Mouse (Mus musculus): ENCODE measurements around the gene Gtpbp8. TPM values are rescaled to one million over a fixed set of nuclear protein-coding genes. Genes with fewer than 3 reads are reported as not detected.
A peak's percentile ranks its signal among the peaks of the same experiment; 100 is the strongest.

The Gtpbp8 gene
- polyA plus RNA-seq (2016; fragmentation: Nextera tagmentation; extraction: Ambion mirVana): 31.8 and 36.9 TPM in 2 replicates

- Histone ChIP-seq H3K9me3 (no peaks in the 10 kb centered on the region), H3K4me3 (peak within 1 kb of the TSS; percentile 78), H3K4me2 (replicated peaks) (peak within 1 kb of the TSS; percentile 65), H3K27ac (peak within 1 kb of the TSS; percentile 89), H3K4me1 (peaks cover 6% of the 10 kb centered on the region), H3K9ac (peak within 1 kb of the TSS; percentile 81), H3K36me3 (peaks cover 10% of the 10 kb centered on the region), H3K27me3 (replicated peaks) (no peaks in the 10 kb centered on the region)
- WGBS: under 1% methylated on average over 47 of the region's 47 CpGs
- peak; percentile 95 for ATAC-seq (ENCODE audit: low FRiP score, low read depth)
Measured at GRCm38 (mm10) chr16:44745866-44746562, at the start of gene Gtpbp8. TSS of gene Gtpbp8 (minus strand) at chr16:44746363.

GRCm38 (mm10) chr16:44794416-44794815, 48.3 kb upstream of the Gtpbp8 start:
- ATAC-seq (ENCODE audit: low FRiP score, low read depth): no peak
- Histone ChIP-seq H3K4me3 (no peak overlapping the region), H3K27ac (no peak overlapping the region), H3K4me2 (replicated peaks) (no peak overlapping the region), H3K27me3 (replicated peaks) (no peaks in the 10 kb centered on the region), H3K4me1 (no peaks in the 10 kb centered on the region), H3K9me3 (no peaks in the 10 kb centered on the region), H3K9ac (no peak overlapping the region), H3K36me3 (no peaks in the 10 kb centered on the region)

GRCm38 (mm10) chr16:44786934-44787333, 40.8 kb upstream of the Gtpbp8 start:
- no peak for ATAC-seq (ENCODE audit: low FRiP score, low read depth)
- Histone ChIP-seq H3K36me3 (no peaks in the 10 kb centered on the region), H3K27me3 (replicated peaks) (no peaks in the 10 kb centered on the region), H3K9me3 (no peaks in the 10 kb centered on the region), H3K9ac (no peak overlapping the region), H3K4me1 (no peaks in the 10 kb centered on the region), H3K27ac (no peak overlapping the region), H3K4me2 (replicated peaks) (no peak overlapping the region), H3K4me3 (no peak overlapping the region)
- WGBS: 90% methylated on average over 1 of the region's 1 CpGs

GRCm38 (mm10) chr16:44780751-44781150, 34.6 kb upstream of the Gtpbp8 start:
- no peaks in the 10 kb centered on the region for H3K4me1 ChIP-seq
- no peak overlapping the region for H3K9ac ChIP-seq
- no peaks in the 10 kb centered on the region for H3K9me3 ChIP-seq
- ATAC-seq (ENCODE audit: low FRiP score, low read depth): no peak
- H3K4me2 ChIP-seq (replicated peaks): no peak overlapping the region
- 66% methylated on average over 4 of the region's 4 CpGs for WGBS
- no peak overlapping the region for H3K4me3 ChIP-seq
- no peaks in the 10 kb centered on the region for H3K36me3 ChIP-seq
- no peak overlapping the region for H3K27ac ChIP-seq
- H3K27me3 ChIP-seq (replicated peaks): no peaks in the 10 kb centered on the region

- WGBS: 89% methylated on average over 5 of the region's 5 CpGs
- no peaks in the 10 kb centered on the region for H3K9me3 ChIP-seq
- no peak overlapping the region for H3K27ac ChIP-seq
- ATAC-seq (ENCODE audit: low FRiP score, low read depth): no peak
- no peak overlapping the region for H3K4me2 ChIP-seq (replicated peaks)
- no peak overlapping the region for H3K4me3 ChIP-seq
- no peaks in the 10 kb centered on the region for H3K36me3 ChIP-seq
- H3K27me3 ChIP-seq (replicated peaks): no peaks in the 10 kb centered on the region
- no peaks in the 10 kb centered on the region for H3K4me1 ChIP-seq
- H3K9ac ChIP-seq: no peak overlapping the region
Measured at GRCm38 (mm10) chr16:44779494-44779893, 33.3 kb upstream of the Gtpbp8 start.

GRCm38 (mm10) chr16:44778538-44779147, 32.5 kb upstream of the Gtpbp8 start:
- no peak for ATAC-seq (ENCODE audit: low FRiP score, low read depth)
- H3K27ac ChIP-seq: no peak overlapping the region
- no peak overlapping the region for H3K9ac ChIP-seq
- H3K4me1 ChIP-seq: no peaks in the 10 kb centered on the region
- H3K4me2 ChIP-seq (replicated peaks): no peak overlapping the region
- H3K27me3 ChIP-seq (replicated peaks): no peaks in the 10 kb centered on the region
- H3K4me3 ChIP-seq: no peak overlapping the region
- H3K9me3 ChIP-seq: no peaks in the 10 kb centered on the region
- WGBS: 86% methylated on average over 17 of the region's 17 CpGs
- H3K36me3 ChIP-seq: no peaks in the 10 kb centered on the region

GRCm38 (mm10) chr16:44774201-44774600, 28.0 kb upstream of the Gtpbp8 start:
- H3K9me3 ChIP-seq: no peaks in the 10 kb centered on the region
- WGBS: 89% methylated on average over 6 of the region's 6 CpGs
- H3K4me3 ChIP-seq: no peak overlapping the region
- H3K27me3 ChIP-seq (replicated peaks): no peaks in the 10 kb centered on the region
- ATAC-seq (ENCODE audit: low FRiP score, low read depth): no peak
- H3K36me3 ChIP-seq: no peaks in the 10 kb centered on the region
- H3K4me1 ChIP-seq: no peaks in the 10 kb centered on the region
- H3K4me2 ChIP-seq (replicated peaks): no peak overlapping the region
- H3K27ac ChIP-seq: no peak overlapping the region
- H3K9ac ChIP-seq: no peak overlapping the region

GRCm38 (mm10) chr16:44773673-44774072, 27.5 kb upstream of the Gtpbp8 start:
- no peaks in the 10 kb centered on the region for H3K9me3 ChIP-seq
- H3K4me1 ChIP-seq: no peaks in the 10 kb centered on the region
- WGBS: 87% methylated on average over 3 of the region's 3 CpGs
- H3K9ac ChIP-seq: no peak overlapping the region
- no peak for ATAC-seq (ENCODE audit: low FRiP score, low read depth)
- H3K27me3 ChIP-seq (replicated peaks): no peaks in the 10 kb centered on the region
- H3K36me3 ChIP-seq: no peaks in the 10 kb centered on the region
- no peak overlapping the region for H3K4me2 ChIP-seq (replicated peaks)
- H3K27ac ChIP-seq: no peak overlapping the region
- no peak overlapping the region for H3K4me3 ChIP-seq

GRCm38 (mm10) chr16:44772577-44772976, 26.4 kb upstream of the Gtpbp8 start:
- H3K36me3 ChIP-seq: no peaks in the 10 kb centered on the region
- no peak overlapping the region for H3K4me2 ChIP-seq (replicated peaks)
- H3K4me1 ChIP-seq: no peaks in the 10 kb centered on the region
- 80% methylated on average over 6 of the region's 6 CpGs for WGBS
- H3K9ac ChIP-seq: no peak overlapping the region
- H3K27ac ChIP-seq: no peak overlapping the region
- no peak for ATAC-seq (ENCODE audit: low FRiP score, low read depth)
- H3K9me3 ChIP-seq: no peaks in the 10 kb centered on the region
- no peak overlapping the region for H3K4me3 ChIP-seq
- no peaks in the 10 kb centered on the region for H3K27me3 ChIP-seq (replicated peaks)

- Histone ChIP-seq H3K9ac (no peak overlapping the region), H3K27me3 (replicated peaks) (no peaks in the 10 kb centered on the region), H3K9me3 (no peaks in the 10 kb centered on the region), H3K4me3 (no peak overlapping the region), H3K4me2 (replicated peaks) (no peak overlapping the region), H3K36me3 (no peaks in the 10 kb centered on the region), H3K27ac (no peak overlapping the region), H3K4me1 (no peaks in the 10 kb centered on the region)
- ATAC-seq (ENCODE audit: low FRiP score, low read depth): no peak
- WGBS: 60% methylated on average over 2 of the region's 2 CpGs
Measured at GRCm38 (mm10) chr16:44767967-44768366, 21.8 kb upstream of the Gtpbp8 start.

GRCm38 (mm10) chr16:44767506-44767905, 21.3 kb upstream of the Gtpbp8 start:
- no peak overlapping the region for H3K4me2 ChIP-seq (replicated peaks)
- no peaks in the 10 kb centered on the region for H3K27me3 ChIP-seq (replicated peaks)
- no peak overlapping the region for H3K27ac ChIP-seq
- H3K9me3 ChIP-seq: no peaks in the 10 kb centered on the region
- H3K9ac ChIP-seq: no peak overlapping the region
- WGBS: 91% methylated on average over 7 of the region's 7 CpGs
- no peak overlapping the region for H3K4me3 ChIP-seq
- H3K4me1 ChIP-seq: no peaks in the 10 kb centered on the region
- ATAC-seq (ENCODE audit: low FRiP score, low read depth): no peak
- H3K36me3 ChIP-seq: no peaks in the 10 kb centered on the region

GRCm38 (mm10) chr16:44766320-44766892, 20.2 kb upstream of the Gtpbp8 start:
- H3K27me3 ChIP-seq (replicated peaks): no peaks in the 10 kb centered on the region
- H3K4me1 ChIP-seq: no peaks in the 10 kb centered on the region
- H3K9ac ChIP-seq: no peak overlapping the region
- no peak overlapping the region for H3K4me2 ChIP-seq (replicated peaks)
- ATAC-seq (ENCODE audit: low FRiP score, low read depth): no peak
- no peak overlapping the region for H3K27ac ChIP-seq
- no peaks in the 10 kb centered on the region for H3K9me3 ChIP-seq
- H3K36me3 ChIP-seq: no peaks in the 10 kb centered on the region
- H3K4me3 ChIP-seq: no peak overlapping the region
- WGBS: 90% methylated on average over 9 of the region's 9 CpGs
